18 mouse cellular contexts compared by ENCODE assay signal in the genomic region with DNA sequence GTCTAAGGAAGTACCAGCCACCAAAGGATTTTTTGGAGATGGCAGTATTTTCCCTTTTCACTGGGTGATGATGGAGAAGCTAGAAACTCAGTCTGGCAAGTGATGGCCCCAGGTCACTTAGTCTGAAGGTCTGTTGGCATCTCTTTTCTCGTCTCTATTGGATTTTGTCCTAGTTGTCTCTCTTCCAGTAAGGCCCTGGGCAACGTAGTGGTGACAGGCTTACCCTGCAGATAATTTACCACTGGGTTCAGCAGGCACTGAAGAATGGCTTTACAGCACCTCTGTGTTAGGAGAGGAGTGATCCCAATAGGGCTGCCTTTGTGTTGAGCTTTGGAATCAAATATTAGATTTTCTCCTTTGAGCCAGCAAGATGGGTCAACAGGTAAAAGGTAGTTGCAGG.
"Had no signal": no experiment of that assay in that cellular context is flagged by ENCODE, and none has a peak within 500 bp of the region (broad histone marks: within the 10 kb centered on the region; RNA-seq: fewer than 3 reads in every experiment).

No protein-coding gene starts in this region.

- H3K4me3 ChIP-seq: intestine, embryonic 15.5 days; limb, embryonic 12.5 days; limb, embryonic 15.5 days; liver, embryonic 15.5 days; lung, embryonic 15.5 days; megakaryocyte, embryonic 14.5 days; midbrain, embryonic 10.5 days; midbrain, embryonic 13.5 days; myocyte; neural tube, embryonic 13.5 days; stomach, embryonic 15.5 days had no signal

- H3K27ac ChIP-seq: intestine, embryonic 15.5 days; limb, embryonic 12.5 days; limb, embryonic 15.5 days; liver, embryonic 15.5 days; lung, embryonic 15.5 days; midbrain, embryonic 10.5 days; midbrain, embryonic 13.5 days; neural tube, embryonic 13.5 days; stomach, embryonic 15.5 days had no signal

- DNase-seq: left cerebral cortex, postnatal 4 days; lung, adult 18-20 months; lung, postnatal 10 days; lung, postnatal 36 days; right cerebral cortex, postnatal 25 days; spleen, adult 18-20 months; thymus, postnatal 25 days had no signal

- H3K27me3 ChIP-seq: intestine, embryonic 15.5 days; limb, embryonic 12.5 days; limb, embryonic 15.5 days; liver, embryonic 15.5 days; lung, embryonic 15.5 days; midbrain, embryonic 13.5 days; neural tube, embryonic 13.5 days; stomach, embryonic 15.5 days had no signal

- H3K36me3 ChIP-seq: intestine, embryonic 15.5 days; limb, embryonic 12.5 days; limb, embryonic 15.5 days; liver, embryonic 15.5 days; lung, embryonic 15.5 days; midbrain, embryonic 10.5 days; midbrain, embryonic 13.5 days; neural tube, embryonic 13.5 days; stomach, embryonic 15.5 days had no signal

- H3K4me1 ChIP-seq: intestine, embryonic 15.5 days; liver, embryonic 15.5 days; lung, embryonic 15.5 days; midbrain, embryonic 13.5 days had no signal
